Mouse (Mus musculus) granulocyte monocyte progenitor cell, adult 5-6 weeks (primary cell): ENCODE data around the gene Srpk1. TPM values are rescaled to one million over a fixed set of nuclear protein-coding genes. Genes with fewer than 3 reads are reported as not detected.
A peak's percentile ranks its signal among the peaks of the same experiment; 100 is the strongest.

ENCODE experiments used
- ATAC-seq: replicated peaks from 2 replicates; pipeline ENCODE4 v1.8.0; 2016; ENCODE audit warnings: mild to moderate bottlenecking, moderate TSS enrichment, inconsistent platforms; ENCODE audit not compliant: poor library complexity, severe bottlenecking
- total RNA-seq, 2 experiments: library from RNA; stranded (forward) in 1 of 2; stranded (reverse) in 1 of 2; fragments of 200-712, 200-1000 nt in 1 of 2; fragments of >200 nt in 1 of 2; fragmentation: Nextera tagmentation in 1 of 2; gene quantifications; 2 replicates each; pipeline ENCODE4 v1.2.3; 2014 to 2017

The Srpk1 gene
- total RNA-seq (2014; fragmentation: Nextera tagmentation) (125 and 178 TPM in 2 replicates), total RNA-seq (2017) (129 and 150 TPM in 2 replicates)

DNA sequence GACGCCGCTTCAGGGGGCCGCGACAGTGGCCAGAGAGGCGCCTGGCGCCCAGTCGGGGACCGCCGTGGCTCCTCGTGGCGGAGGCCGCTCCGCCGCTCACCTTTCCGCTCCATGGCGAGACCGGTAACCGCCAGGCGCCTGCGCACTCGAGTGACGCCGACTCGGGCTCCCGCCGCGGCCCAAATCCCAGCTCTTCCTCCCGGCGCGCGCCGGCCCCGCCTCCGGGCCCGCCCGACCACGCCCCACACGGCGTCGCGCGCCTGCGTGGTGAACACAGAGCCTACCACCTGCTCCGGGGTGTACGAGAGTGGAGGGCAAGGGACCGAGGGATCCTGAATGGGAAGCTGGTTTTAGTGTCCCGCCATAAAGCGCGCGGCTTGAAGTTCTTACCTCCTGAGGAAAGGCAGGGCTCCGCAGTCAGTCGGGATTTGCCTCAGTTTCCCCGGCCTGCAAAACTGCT lies at the start of gene Srpk1:
Srpk1 (minus strand) TSS at position 410 of the 460 bp plus-strand sequence.
- ATAC-seq: peak; percentile 80

DNA sequence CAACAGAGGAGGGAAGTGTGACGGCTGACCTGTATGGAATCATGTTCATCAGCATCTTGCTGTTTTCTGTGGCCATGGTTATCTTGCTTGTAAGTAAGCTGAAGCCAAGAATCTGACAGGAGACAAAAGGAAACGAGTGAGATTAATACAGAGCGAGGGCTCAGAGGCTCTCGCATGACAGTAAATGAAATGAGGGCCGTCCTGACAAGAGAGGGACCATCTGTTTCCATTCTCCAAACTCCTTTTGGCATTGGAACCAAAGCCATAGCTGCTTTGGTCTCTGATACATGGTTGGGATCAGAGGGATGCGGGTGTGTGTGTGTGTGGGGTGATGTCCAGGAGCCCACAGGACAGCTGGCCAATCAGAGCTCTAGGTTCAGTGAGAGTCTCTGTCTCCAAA lies 37.1 kb upstream of the Srpk1 start:
- ATAC-seq: no peak

DNA sequence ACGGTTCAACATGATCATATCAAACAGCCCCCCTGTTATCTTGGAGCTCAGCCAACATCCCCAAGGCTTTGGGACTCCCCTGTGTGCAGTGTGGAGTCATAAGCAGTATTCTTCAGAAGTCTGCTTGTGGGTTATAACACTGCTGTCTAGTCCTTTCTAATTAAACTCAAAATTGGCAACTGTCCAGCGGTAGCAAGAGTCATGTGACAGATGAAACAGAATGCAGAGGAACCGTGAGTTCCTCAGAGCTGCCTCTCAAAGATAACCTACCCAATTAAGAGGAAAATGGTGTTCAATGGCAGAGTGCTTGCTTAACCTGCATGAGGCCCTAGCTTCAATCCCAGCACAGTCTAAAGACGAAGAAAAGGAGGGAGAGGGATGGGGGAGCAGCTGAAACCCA lies 35.4 kb upstream of the Srpk1 start:
- no peak for ATAC-seq

DNA sequence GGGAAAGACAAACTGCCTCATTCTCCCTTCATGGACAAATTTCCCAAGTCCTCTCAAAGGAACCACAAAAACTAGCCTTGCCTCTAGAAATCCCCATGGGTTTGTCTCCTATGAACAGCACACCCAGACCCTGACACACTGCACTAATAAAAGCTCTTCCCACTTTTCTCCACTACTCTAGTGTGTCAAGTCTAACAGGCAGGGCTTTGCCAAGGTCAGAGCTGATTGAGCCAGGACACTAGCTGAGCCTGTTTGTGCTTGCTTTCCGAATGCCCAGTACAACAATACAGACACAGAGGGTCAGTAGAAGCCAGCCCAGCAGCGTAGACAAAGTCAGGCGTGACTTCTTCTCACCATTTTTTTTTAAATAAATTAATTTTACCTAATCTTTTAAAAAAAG lies 27.8 kb upstream of the Srpk1 start:
- no peak for ATAC-seq

DNA sequence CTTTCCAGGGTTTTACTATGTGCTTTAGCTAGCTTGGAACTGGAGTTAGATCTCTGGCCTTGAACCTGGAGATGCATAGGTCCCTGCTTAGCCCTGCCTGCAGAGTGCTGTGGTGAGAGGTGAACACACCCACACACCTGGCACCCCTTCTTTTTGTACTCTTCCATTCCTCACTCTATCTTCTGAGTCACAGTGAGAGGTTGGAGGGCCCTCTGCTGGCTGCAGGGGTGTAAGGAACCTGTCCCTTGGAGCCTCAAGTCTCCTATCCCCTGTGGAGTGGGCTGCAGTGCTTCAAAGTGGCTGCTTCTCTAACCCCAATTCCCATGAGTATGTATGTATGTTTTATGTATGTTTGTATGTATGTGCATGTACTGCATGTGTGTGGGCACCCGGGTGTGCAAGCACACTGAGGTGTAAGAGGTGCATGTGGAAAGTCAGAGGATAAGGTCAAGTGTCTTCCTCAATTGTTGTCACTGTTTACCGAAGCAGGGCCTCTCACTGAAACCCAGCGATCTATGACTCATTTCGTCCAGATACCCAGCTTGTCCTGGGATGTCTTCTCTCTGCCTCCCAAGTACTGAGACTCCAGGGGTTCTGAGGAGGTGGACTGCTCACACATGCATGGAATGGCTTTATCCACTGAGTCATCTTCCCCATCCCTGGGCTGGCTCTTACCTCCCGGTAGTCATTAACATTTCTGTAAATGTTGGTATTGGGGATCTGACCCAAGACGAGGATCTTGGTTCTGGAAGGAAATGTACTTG lies 26.3 kb upstream of the Srpk1 start:
- 0 out of 2 replicates have a peak, but pooled peaks have one; percentile 59 for ATAC-seq

DNA sequence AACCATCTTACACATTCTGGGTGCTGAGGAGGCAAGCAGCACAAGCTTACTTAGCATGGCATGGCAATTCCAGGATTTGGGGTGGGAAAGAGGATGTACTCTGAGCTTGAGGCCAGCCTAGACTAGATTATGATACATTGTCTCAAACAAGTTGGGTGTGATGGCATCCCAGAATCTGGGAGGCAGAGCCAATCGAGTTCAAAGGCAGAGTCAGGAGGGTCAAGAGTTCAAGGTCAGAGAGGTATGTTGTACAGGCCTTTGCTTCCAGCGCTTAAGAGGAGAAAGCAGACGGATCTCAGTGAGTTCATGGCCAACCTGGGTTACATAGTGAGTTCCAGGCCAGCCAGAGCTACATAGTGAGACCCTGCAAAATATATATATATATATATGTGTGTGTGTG lies 23.7 kb upstream of the Srpk1 start:
- ATAC-seq: no peak

DNA sequence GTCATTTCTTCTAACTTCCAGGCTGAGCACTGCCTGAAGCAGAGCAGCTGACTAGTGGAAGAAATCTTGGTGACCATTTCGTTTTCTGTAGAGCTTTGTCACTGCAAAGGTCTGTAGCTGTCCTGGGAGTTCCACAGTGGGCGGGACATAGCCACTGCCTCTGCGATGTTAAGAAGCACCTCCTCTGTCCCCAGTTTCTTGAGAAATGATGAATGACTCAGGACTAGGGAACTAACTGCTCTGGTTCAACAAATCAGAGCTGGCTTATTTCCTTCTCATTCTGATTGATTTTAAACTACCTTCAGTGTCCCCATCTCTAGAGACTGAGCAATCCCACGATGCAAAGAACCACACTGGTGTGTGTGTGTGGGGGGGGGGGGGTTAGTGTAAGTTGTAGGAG lies 21.6 kb upstream of the Srpk1 start:
- ATAC-seq: peak; percentile 53; the same call in 1 of the 2 replicates

DNA sequence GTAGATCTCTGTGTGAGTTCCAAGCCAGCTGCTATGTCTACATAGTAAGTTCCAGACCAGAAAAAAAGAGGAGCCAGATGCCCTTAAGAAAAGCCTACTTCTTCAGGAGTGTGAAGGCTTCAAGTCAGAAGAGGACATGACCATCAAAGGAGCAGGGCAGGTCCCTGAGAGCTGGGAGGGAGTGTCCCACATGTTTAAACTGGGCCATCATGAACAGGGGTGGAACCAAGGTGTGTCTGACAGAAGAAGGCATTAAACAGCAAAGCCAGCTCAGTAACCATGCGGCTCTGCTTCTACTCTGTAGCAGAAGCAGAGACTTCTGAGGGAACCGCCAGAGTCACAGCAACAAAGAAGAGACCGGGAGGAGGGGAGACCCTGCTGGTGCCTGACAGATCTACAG lies 21.2 kb upstream of the Srpk1 start:
- no peak for ATAC-seq

DNA sequence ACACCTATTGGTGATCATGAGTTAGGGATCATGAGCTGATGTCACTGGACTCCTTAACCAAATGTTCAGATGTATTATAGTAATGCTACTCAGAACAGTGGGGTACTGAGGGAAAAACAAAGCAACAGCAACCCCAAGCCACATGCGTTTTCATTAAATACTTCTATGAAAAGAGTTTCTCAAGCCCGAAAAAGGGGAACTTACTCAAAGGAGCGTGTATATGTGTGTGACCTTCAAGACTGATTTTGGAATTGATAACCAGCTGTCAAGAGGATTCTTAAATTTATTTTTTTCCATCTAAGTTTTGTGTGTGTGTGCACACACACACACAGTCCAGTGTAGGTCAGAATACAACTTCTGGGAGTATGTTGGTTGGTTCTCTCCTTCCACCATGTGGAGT lies 17.6 kb upstream of the Srpk1 start:
- no peak; the same call in 1 of the 2 replicates for ATAC-seq

DNA sequence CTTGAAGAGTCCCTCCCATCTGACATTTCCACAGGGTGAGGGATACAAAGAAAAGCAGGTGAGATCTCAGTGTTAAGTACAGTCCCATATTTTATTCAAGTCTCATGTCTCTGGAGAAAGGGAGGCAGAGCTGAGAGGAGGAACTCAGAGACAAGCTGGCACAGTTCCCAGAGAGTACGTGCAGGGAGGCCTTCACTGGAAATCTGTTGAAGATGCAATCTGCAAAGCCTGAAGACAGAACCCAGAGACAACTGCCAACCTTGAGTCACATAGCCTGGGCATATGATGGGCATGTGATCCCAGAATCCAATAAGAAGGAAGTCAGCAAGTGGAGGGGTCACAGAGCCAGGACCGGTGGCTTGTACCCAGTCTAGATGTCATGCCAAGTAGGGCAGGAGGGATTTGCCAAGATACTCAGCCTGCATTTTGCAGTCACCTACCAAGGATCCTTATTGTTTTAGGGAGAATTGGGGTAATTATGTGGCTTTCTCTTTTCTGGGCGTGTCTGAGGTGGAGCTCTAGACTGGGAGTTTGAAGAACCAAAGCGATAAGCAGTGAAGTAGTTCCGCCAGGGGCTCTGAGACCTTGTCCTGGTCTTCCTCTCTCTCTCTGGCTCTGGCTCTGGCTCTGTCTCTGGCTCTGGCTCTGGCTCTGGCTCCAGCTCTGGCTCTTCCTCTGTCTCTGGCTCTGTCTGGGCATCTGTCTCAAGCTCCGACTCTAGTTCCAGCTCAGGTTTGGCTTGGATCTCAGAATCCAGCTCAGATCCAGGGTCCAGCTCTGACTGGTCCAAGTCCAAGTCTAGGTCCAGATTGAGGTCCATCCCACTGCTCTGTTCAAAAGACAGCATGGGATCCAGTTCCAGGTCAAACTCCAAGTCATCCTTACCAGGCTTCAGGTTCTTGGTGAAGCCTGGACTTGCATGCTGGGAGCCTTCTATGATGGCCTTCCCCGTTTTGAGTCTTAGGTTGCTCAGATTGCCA lies 15.5 kb upstream of the Srpk1 start:
- ATAC-seq: no peak

DNA sequence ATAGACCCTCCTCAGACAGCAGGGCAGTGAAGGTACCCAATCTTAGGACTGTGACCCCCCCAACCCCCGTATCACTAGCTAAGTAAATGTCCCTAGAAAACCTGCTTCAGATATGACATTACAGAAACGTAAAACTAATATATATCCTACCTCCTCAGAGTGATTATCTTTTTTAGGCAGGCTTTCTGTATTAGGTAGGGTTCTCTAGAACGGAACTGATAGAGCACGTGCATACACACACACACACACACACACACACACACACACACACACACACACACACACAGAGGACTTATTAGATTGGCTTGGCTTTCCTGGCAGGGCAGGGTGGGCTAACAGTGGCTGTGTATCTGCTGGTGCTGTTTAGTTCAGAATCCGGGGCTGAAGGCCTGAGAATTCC lies 13.3 kb upstream of the Srpk1 start:
- ATAC-seq: no peak

DNA sequence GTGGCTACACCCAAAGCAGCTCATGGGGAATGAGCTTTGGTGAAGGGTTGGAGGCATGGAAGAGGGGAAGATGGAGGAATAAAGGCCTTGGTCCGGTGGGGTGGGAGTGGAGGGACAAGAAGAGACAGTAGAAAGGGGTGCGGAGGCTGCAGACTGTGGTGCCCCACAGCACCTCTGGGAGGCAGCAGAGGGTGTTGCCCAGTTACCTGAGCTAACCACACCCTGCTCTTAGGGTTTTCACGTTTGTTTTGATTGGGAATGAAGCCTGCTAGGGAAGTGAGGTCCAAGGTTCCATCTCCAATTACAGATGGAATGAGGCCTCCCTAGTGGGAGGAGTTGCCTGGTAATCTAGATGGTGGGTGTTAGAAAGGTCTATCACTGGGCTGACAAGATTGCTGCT lies 6.6 kb upstream of the Srpk1 start:
- no peak for ATAC-seq

DNA sequence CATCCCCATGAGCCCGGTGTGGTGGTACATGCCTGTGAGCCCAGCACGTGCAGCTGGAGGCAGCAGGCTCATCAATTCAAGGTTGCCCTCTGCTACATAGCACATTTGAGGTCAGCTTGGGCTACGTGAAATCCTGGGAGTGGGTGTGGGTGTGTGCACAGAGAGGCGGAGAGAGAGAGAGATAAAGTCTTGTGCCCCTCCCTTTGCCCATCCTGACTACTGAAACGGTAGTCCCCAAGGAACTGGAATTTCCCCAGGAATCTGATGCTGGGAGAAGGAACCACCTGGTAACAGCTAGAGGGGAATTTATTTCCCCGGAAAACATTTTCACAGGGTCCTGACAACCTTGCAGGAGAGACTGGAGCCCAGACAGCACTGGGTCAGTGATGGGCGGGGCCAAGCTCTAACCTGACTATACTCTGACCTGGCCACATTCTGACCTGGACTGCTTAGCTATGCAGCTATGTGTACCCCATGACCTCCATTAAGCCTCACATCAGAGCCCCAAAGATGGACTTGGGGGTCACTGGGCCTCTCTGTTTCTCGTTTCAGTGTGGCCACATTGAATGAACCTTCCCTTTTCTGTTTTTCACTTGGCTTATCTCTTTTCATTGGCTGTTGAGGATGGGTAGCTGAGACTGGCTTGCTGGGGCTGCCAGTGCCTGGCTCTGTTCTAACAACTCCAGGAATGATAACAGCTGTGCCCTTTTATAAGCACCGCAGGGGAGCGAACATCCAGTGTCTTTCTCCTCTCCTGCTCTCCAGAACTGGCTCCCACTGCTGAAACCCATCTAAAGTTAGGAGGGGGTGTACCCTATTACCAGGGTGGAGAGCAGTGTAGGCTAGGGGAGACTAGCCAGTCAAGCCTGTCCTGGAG lies 6.0 kb upstream of the Srpk1 start:
- ATAC-seq: no peak

DNA sequence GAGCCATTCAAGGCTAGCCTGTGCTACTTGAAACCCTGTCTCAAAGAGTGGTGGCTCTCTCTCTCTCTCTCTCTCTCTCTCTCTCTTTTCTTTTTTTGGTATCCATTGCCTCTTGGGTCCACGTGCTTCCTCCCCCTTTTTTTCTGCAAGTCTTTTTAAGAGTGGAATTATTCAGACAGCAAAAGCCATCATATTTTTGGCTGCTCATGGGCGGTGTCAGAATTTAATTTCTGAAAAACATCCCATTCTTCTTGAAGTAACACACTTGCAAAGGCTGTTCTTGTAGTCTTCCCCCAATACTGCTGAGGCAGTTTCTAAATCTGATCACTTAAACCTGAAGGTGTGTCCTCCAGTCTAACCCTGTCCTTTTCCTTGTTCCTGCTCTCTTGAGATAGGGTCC lies 4.4 kb upstream of the Srpk1 start:
- no peak for ATAC-seq

DNA sequence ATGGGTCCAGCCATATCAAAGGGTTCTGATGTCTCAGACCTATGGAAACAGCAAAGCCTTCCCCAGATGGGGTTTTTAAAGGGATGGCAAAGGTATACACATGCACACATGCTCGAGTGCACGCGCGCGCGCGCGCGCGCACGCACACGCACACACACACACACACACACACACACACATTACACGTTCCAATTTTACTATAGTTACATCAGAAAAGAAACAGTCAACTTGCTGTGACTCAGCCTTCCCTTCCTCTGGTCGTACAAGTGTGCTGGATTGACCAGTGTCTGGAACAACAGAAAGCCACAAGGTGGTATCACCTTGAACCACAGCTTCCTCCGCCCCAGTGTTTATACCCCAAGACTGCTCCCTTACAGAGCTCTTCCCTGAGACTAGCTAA lies 2.8 kb upstream of the Srpk1 start:
- ATAC-seq: peak; percentile 36

DNA sequence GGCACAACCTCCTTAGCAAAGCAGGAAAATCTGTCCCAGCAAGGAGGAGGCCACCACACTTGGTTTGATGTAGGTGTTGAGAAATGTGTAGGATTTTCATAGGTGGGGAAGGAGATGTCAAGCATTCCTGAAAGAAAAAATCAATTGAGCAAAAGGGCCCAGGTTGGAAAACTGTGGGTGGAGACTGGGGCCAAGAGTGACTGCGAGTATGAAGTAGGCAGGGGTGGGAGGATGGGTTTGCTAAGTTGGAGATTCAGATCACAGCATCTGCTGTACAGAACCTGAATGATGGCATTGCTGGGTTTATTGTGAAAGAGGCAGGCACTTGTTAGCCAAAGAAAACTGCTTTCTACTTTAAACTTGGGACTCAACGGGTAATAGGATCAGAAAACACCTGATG lies 2.3 kb upstream of the Srpk1 start:
- no peak for ATAC-seq

DNA sequence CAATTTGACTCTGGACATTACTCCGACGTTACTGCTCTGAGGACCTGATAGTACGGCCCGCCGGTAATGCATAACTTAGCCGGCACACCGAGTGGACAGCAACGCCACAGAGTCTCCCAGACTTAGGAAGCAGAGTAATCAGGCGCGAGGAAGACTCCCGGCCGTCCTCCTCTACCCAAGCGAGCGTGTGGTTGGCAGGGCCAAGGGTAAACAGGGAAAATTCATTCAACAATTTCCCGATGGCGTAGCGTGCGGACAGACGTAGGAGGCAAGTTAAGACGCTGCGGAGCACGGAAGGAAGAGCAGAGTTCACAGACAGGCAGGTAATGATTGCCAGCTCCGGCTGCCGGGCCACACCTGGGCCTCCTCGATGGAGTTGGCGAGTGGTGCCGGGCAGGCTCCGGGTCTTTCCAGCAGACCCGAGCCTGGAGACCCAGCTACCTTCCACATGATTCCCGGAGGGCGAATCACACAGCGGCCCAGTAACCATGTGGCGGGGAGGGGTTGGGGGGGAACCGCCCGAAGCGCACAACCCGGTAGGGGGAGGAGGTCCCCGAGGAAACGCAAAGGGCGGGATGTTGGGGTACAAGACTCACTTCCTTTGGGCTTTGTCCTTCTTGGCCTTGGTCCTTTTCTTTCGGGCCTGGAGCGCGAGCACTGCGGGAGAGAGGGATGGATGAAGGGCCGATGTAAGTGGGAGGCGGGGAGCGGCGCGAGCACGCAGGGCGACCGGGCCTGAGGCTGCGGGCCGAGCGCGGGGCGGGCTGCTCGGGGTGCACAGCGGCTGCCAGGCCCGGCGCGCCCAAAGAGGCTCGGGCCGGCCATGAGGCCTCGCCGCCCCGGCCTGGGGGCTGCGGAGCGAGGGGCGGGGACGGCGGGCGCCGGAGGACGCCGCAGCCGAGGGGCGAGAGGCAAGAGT lies 869 bp downstream of the Srpk1 start:
- ATAC-seq: peak; percentile 69

DNA sequence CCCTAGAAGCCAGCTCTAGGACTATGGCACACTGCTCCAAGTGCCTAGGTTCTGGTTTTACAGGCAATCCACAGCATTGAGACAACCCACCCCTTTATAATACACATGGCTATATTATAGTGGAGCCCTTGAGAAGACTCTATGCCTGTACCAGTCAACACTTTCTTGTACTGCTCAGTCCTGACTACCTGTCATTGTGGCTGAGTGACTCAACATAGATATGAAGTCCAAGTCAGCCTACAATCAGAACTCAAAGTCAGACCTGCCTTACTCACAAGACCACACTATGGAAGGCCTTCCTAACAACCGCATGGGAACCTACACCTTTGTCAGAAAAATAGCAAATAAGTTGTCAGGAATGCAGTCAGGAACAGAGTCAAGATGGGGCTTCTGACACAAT lies 3.7 kb downstream of the Srpk1 start:
- no peak for ATAC-seq

DNA sequence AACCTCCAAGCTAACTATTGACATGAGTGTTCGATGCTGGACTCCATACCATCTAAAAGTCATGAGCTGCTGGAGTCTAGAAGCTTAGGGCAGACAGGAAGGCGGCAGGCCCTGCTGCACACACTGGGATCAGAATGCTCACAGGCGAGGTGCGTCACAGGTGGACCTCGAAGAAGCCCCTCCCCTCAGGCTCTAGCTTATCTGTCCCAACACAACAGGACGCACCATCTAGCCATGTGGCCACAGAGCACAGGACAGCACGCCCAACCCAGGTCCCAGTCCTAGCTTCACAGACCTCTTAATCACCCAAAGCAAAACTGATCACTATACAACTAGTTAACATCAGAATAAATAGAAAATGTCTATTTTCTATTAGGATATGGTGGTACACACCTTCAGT lies 4.4 kb downstream of the Srpk1 start:
- ATAC-seq: no peak
